17 mouse cellular contexts compared by ENCODE assay signal in genomic region chr17:72787886-72788436, GRCm38 (mm10). TPM values are rescaled to one million over a fixed set of nuclear protein-coding genes. Genes with fewer than 3 reads are reported as not detected.
DNase-seq lines count a peak whose midpoint lies in the region; ATAC-seq and TF ChIP-seq lines count a peak whose summit lies in the region.
"Had no signal": no experiment of that assay in that cellular context is flagged by ENCODE, and none has a peak within 500 bp of the region (broad histone marks: within the 10 kb centered on the region; RNA-seq: fewer than 3 reads in every experiment).

No protein-coding gene starts in this region.

- H3K9ac ChIP-seq in heart, embryonic 13.5 days, result no peak overlapping the region
- no peak overlapping the region for H3K9ac ChIP-seq in lung, postnatal 0 days (replicated peaks; ENCODE audit: low read depth)
- H3K9ac ChIP-seq: intestine, embryonic 15.5 days; limb, embryonic 12.5 days; liver, embryonic 14.5 days had no signal

- TF ChIP-seq POLR2A in lung, adult 2 months (IDR thresholded peaks at IDR 0.05; ENCODE audit: borderline replicate concordance, extremely low read depth, low read depth, low read length), result no peak

- no peak for DNase-seq in heart, postnatal 25 days (ENCODE audit: low spot score)
- peak; percentile 20 for DNase-seq in lung, postnatal 0 days (ENCODE audit: low spot score)
- DNase-seq in lung, adult 2 months, result no peak
- peak; percentile 38 for DNase-seq in telencephalon, adult 2 months (ENCODE audit: low read depth, low spot score)
- no peak for DNase-seq in kidney, adult 9 months
- DNase-seq: adrenal gland, postnatal 10 days; cerebellum, postnatal 10 days had no signal

- H3K27me3 ChIP-seq in heart, embryonic 13.5 days (replicated peaks), result peaks cover 8% of the 10 kb centered on the region; the same call in 1 of the 2 replicates
- no peaks in the 10 kb centered on the region for H3K27me3 ChIP-seq in lung, postnatal 0 days (replicated peaks; ENCODE audit: insufficient read depth, low read length)
- H3K27me3 ChIP-seq: intestine, embryonic 15.5 days; limb, embryonic 12.5 days had no signal

- TF ChIP-seq EP300 in lung, postnatal 0 days (IDR thresholded peaks at IDR 0.05), result no peak

- intact Hi-C loops in heart, postnatal 25 days (cut with DNase I), result loop anchor here (10.0 kb wide), 1 partner anchor 263 kb away; no protein-coding TSS in a partner anchor

- WGBS in heart, embryonic 13.5 days, result 44% methylated on average over 6 of the region's 6 CpGs
- 57% methylated on average over 6 of the region's 6 CpGs for WGBS in lung, postnatal 0 days
- 39% methylated on average over 6 of the region's 6 CpGs for WGBS in lung, adult 2 months

- H3K36me3 ChIP-seq in heart, embryonic 13.5 days, result no peaks in the 10 kb centered on the region
- no peaks in the 10 kb centered on the region for H3K36me3 ChIP-seq in lung, postnatal 0 days (ENCODE audit: insufficient read depth, low read length)
- H3K36me3 ChIP-seq: hindbrain, embryonic 10.5 days; intestine, embryonic 15.5 days; limb, embryonic 12.5 days had no signal

- H3K9me3 ChIP-seq in heart, embryonic 13.5 days, result no peaks in the 10 kb centered on the region
- no peaks in the 10 kb centered on the region for H3K9me3 ChIP-seq in lung, postnatal 0 days (ENCODE audit: low read length)
- H3K9me3 ChIP-seq: hindbrain, embryonic 10.5 days; intestine, embryonic 15.5 days; limb, embryonic 12.5 days had no signal

- no peak overlapping the region for H3K4me3 ChIP-seq in heart, embryonic 13.5 days
- H3K4me3 ChIP-seq in lung, postnatal 0 days (ENCODE audit: low read depth, low read length), result no peak overlapping the region
- H3K4me3 ChIP-seq in lung, adult 2 months (replicated peaks; ENCODE audit: extremely low read depth, low read depth, low read length), result no peak overlapping the region
- H3K4me3 ChIP-seq: hindbrain, embryonic 10.5 days; intestine, embryonic 15.5 days; limb, embryonic 12.5 days had no signal

- no peak for TF ChIP-seq CTCF in lung, postnatal 0 days (IDR thresholded peaks at IDR 0.05)
- TF ChIP-seq CTCF in lung, adult 2 months (IDR thresholded peaks at IDR 0.05; ENCODE audit: insufficient read depth, low read length), result no peak

- peaks cover 14% of the 10 kb centered on the region for H3K4me1 ChIP-seq in heart, embryonic 13.5 days
- no peaks in the 10 kb centered on the region for H3K4me1 ChIP-seq in lung, postnatal 0 days (ENCODE audit: insufficient read depth, low read depth, low read length)
- H3K4me1 ChIP-seq in lung, adult 2 months (ENCODE audit: control insufficient read depth, insufficient read depth, low read length), result no peaks in the 10 kb centered on the region; the same call in 1 of the 2 replicates
- H3K4me1 ChIP-seq: hindbrain, embryonic 10.5 days; intestine, embryonic 15.5 days; limb, embryonic 12.5 days had no signal

- peak overlapping the region; percentile 57 for H3K27ac ChIP-seq in heart, embryonic 13.5 days (replicated peaks)
- H3K27ac ChIP-seq in lung, postnatal 0 days (ENCODE audit: low read length), result no peak overlapping the region
- H3K27ac ChIP-seq: hindbrain, embryonic 10.5 days; intestine, embryonic 15.5 days; kidney, postnatal 0 days; limb, embryonic 12.5 days; liver, embryonic 14.5 days had no signal

- H3K4me2 ChIP-seq in heart, embryonic 13.5 days, result peak overlapping the region; percentile 7; the same call in 1 of the 2 replicates
- H3K4me2 ChIP-seq in lung, postnatal 0 days (replicated peaks; ENCODE audit: low read depth, low read length), result no peak overlapping the region
- H3K4me2 ChIP-seq: intestine, embryonic 15.5 days; limb, embryonic 12.5 days had no signal

- no peak for ATAC-seq in heart, embryonic 13.5 days (ENCODE audit: extremely low read depth, insufficient number of reproducible peaks, low FRiP score, low TSS enrichment)
- no peak for ATAC-seq in lung, postnatal 0 days
- ATAC-seq in granulocyte monocyte progenitor cell, adult 5-6 weeks (replicated peaks; ENCODE audit: poor library complexity, severe bottlenecking), result peak; percentile 97
- ATAC-seq: CD4-positive, CD25-positive, alpha-beta regulatory T cell, adult 4 months; forebrain, embryonic 14.5 days; intestine, embryonic 15.5 days; midbrain, embryonic 16.5 days had no signal

RNA-seq across cellular contexts. Expression of gene Ypel5, which starts 48.3 kb away (rescaled TPM):
- polyA plus RNA-seq in heart, embryonic 13.5 days (2015; fragmentation: Nextera tagmentation; extraction: Ambion mirVana), result 63.9 and 66.8 TPM in 2 replicates
- total RNA-seq in heart, postnatal 25 days (2021), result 10 to 100 TPM; 37.7 TPM
- polyA plus RNA-seq in lung, postnatal 0 days (2015; fragmentation: Nextera tagmentation; extraction: Ambion mirVana), result 100.0 and 109 TPM in 2 replicates
- 17.1 and 19.7 TPM in 2 replicates for polyA plus RNA-seq in lung, adult 2 months (2012; rRNA removed)
- total RNA-seq in granulocyte monocyte progenitor cell, adult 5-6 weeks (2014; fragmentation: Nextera tagmentation), result 18.9 and 26.1 TPM in 2 replicates
- 40.7 and 44.8 TPM in 2 replicates for total RNA-seq in granulocyte monocyte progenitor cell, adult 5-6 weeks (2017)

Comparison
In these comparisons a context has a peak if more than half of its experiments do, and no peak if none do; other contexts are left out.
1. DNase-seq: peak in lung, postnatal 0 days (single experiment) and telencephalon, adult 2 months (single experiment); none in heart, postnatal 25 days (single experiment), lung, adult 2 months (single experiment) and kidney, adult 9 months (single experiment).